Mouse (Mus musculus): ENCODE data around the gene Akap8l. TPM values are rescaled to one million over a fixed set of nuclear protein-coding genes. Genes with fewer than 3 reads are reported as not detected.

The Akap8l gene
- polyA plus RNA-seq, 1 experiment from 2014 or later = 104 TPM

DNA sequence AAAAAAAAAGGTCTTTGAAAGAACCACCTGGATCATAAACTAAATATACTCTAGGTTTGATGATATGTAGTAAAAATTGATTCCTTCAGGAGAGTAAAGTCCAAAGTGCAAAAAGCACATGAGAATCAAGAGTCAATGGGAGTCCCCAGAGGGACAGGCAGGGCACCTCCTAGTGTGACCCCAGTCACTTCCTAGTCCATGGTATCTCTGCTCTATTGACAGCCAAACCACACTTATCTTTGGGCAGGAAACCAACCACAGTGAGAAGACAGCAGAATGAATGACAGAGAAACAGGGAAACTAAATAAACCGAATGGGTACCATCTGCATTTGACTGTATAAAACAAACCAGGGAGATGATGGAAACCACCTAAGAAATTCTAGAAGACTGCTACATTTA, 10.3 kb downstream of the Akap8l start:
- 69% methylated on average over 1 of the region's 1 CpGs for WGBS
- no peaks in the 10 kb centered on the region for H3K4me1 ChIP-seq
- H3K27ac ChIP-seq = no peak overlapping the region
- H3K9ac ChIP-seq = no peak overlapping the region
- no peak overlapping the region for H3K4me3 ChIP-seq
- peaks cover 69% of the 10 kb centered on the region for H3K36me3 ChIP-seq
- no peaks in the 10 kb centered on the region for H3K27me3 ChIP-seq
- H3K9me3 ChIP-seq = no peaks in the 10 kb centered on the region
- no peak for ATAC-seq (ENCODE audit: borderline replicate concordance, extremely low read depth, low FRiP score, low TSS enrichment)
- H3K4me2 ChIP-seq = no peak overlapping the region

DNA sequence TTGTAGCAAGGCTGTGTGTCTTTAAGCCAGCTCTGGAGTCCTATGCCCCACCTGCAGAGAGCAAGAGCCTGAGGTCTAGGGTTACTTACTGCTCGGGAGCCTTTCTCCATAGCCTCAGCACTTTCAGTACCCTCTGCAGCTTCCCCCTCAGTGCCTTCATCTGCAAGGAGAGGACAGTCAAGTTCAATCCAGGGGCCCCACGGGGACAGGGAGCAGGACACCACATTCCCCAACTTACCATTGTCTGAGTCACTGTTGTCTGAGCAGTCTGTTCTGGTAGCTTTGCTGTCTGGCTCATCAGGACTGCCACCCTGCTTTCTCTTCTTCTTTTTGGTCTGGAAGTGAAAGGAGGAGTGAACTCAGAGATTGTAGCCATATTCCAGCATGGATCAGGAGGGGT, 14.5 kb downstream of the Akap8l start:
- WGBS = 79% methylated on average over 2 of the region's 2 CpGs
- ATAC-seq (ENCODE audit: borderline replicate concordance, extremely low read depth, low FRiP score, low TSS enrichment) = no peak
- Histone ChIP-seq H3K4me3 (no peak overlapping the region), H3K36me3 (peaks cover 79% of the 10 kb centered on the region), H3K9me3 (no peaks in the 10 kb centered on the region), H3K9ac (no peak overlapping the region), H3K27me3 (no peaks in the 10 kb centered on the region), H3K4me2 (no peak overlapping the region), H3K4me1 (no peaks in the 10 kb centered on the region), H3K27ac (no peak overlapping the region)

DNA sequence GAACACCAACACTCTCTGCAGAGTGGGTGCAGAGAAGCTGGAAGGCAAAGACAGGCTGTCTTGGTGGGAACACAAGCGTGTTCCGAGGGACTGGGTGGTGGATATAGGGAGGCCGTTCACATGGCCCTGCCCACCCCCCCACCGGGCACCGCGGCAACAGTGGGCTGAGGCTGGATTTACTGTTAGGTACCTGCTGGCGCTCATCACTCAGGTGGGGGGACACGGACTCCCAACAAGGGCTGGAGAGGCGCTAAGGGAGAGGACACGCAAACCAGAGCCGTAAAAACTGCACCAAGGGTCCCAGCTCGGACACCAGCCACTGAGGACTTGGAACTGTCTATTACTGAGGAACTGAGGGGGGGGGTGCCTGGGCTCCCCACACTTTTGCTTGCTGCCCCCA, 15.5 kb downstream of the Akap8l start:
- Histone ChIP-seq H3K4me2 (no peak overlapping the region), H3K4me1 (no peaks in the 10 kb centered on the region), H3K27me3 (no peaks in the 10 kb centered on the region), H3K9me3 (no peaks in the 10 kb centered on the region), H3K36me3 (peaks cover 86% of the 10 kb centered on the region), H3K27ac (no peak overlapping the region), H3K4me3 (no peak overlapping the region), H3K9ac (no peak overlapping the region)
- 91% methylated on average over 12 of the region's 12 CpGs for WGBS
- ATAC-seq (ENCODE audit: borderline replicate concordance, extremely low read depth, low FRiP score, low TSS enrichment) = peak; percentile 30; the same call in 1 of the 2 replicates

DNA sequence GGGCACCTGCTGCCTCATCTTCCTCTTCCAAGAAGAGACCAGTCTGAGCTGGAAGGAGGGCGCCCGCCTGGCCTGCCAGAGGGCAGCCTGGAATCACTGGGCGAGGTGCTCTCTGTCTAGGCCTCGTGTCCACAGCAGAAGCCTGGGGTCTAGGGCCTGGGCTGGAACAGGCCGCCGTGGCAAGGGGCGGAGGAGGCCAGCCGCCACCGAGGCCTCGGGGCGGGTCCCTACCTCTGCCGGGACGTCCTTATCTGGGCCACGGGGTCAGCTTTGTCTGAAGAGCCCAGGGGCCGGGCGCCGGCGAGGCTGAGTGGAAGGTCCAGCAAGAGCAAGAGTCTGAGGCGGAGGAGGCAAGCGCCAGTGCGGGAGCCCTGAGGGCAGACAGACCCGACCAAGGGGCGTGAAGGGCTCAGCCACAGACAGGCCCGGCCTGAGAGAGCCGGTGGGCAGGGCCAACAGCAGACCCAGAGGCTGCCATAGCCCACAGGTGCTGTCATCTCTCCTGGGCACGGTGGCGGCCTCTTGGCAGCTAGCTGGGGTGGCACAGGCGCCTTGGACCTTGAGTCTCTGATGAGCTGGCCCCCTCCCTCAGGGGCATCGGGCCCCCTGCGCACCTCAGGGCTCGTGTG, 16.6 kb downstream of the Akap8l start:
- ATAC-seq (ENCODE audit: borderline replicate concordance, extremely low read depth, low FRiP score, low TSS enrichment) = peak; percentile 21; the same call in 1 of the 2 replicates
- Histone ChIP-seq H3K4me2 (no peak overlapping the region), H3K36me3 (peaks cover 85% of the 10 kb centered on the region), H3K9ac (no peak overlapping the region), H3K4me3 (no peak overlapping the region), H3K27ac (no peak overlapping the region), H3K27me3 (no peaks in the 10 kb centered on the region), H3K4me1 (no peaks in the 10 kb centered on the region), H3K9me3 (no peaks in the 10 kb centered on the region)
- WGBS = 65% methylated on average over 31 of the region's 31 CpGs

GRCm38 (mm10) chr17:32327501-32327900, 22.9 kb downstream of the Akap8l start:
- H3K36me3 ChIP-seq = peaks cover 65% of the 10 kb centered on the region
- no peaks in the 10 kb centered on the region for H3K9me3 ChIP-seq
- H3K4me1 ChIP-seq = no peaks in the 10 kb centered on the region
- H3K4me3 ChIP-seq = no peak overlapping the region
- ATAC-seq (ENCODE audit: borderline replicate concordance, extremely low read depth, low FRiP score, low TSS enrichment) = no peak
- H3K27me3 ChIP-seq = no peaks in the 10 kb centered on the region
- H3K4me2 ChIP-seq = no peak overlapping the region
- H3K27ac ChIP-seq = no peak overlapping the region
- no peak overlapping the region for H3K9ac ChIP-seq

GRCm38 (mm10) chr17:32322809-32323208, 27.6 kb downstream of the Akap8l start:
- no peak for ATAC-seq (ENCODE audit: borderline replicate concordance, extremely low read depth, low FRiP score, low TSS enrichment)
- Histone ChIP-seq H3K27me3 (no peaks in the 10 kb centered on the region), H3K9me3 (no peaks in the 10 kb centered on the region), H3K4me3 (no peak overlapping the region), H3K27ac (no peak overlapping the region), H3K4me2 (no peak overlapping the region), H3K36me3 (peaks cover 43% of the 10 kb centered on the region), H3K4me1 (peaks cover 21% of the 10 kb centered on the region), H3K9ac (no peak overlapping the region)
- WGBS = 87% methylated on average over 1 of the region's 1 CpGs

GRCm38 (mm10) chr17:32321836-32322235, 28.6 kb downstream of the Akap8l start:
- H3K4me1 ChIP-seq = peaks cover 21% of the 10 kb centered on the region
- peaks cover 45% of the 10 kb centered on the region for H3K36me3 ChIP-seq
- H3K27ac ChIP-seq = peak overlapping the region; percentile 94
- WGBS = 12% methylated on average over 6 of the region's 6 CpGs
- H3K9me3 ChIP-seq = no peaks in the 10 kb centered on the region
- peak overlapping the region; percentile 65 for H3K4me3 ChIP-seq
- peak overlapping the region; percentile 81 for H3K4me2 ChIP-seq
- H3K27me3 ChIP-seq = no peaks in the 10 kb centered on the region
- H3K9ac ChIP-seq = peak overlapping the region; percentile 71
- 0 out of 2 replicates have a peak, but pooled peaks have one; percentile 0 for ATAC-seq (ENCODE audit: borderline replicate concordance, extremely low read depth, low FRiP score, low TSS enrichment)

DNA sequence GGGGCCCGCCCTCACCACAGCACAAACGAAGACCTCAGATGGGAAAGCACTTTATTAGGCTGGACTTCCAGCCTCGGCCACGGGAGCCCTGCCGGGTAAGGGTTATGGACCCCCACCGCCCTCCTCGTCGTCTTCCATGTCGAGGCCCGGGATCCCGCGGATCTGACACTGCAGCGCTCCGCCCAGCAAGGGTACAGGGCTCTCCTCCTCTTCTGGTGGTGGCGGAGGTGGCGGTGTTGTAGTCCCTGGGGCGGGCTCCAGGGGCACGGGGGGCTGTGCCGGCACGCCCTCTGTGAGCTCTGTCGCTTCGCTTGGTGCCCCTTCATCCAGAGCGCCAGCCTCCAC, 29.0 kb downstream of the Akap8l start:
- H3K9ac ChIP-seq = peak overlapping the region; percentile 71
- peak; percentile 73 for ATAC-seq (ENCODE audit: borderline replicate concordance, extremely low read depth, low FRiP score, low TSS enrichment)
- WGBS = under 1% methylated on average over 23 of the region's 23 CpGs
- no peaks in the 10 kb centered on the region for H3K9me3 ChIP-seq
- peak overlapping the region; percentile 94 for H3K27ac ChIP-seq
- peaks cover 21% of the 10 kb centered on the region for H3K4me1 ChIP-seq
- peak overlapping the region; percentile 81 for H3K4me2 ChIP-seq
- H3K27me3 ChIP-seq = no peaks in the 10 kb centered on the region
- H3K36me3 ChIP-seq = peaks cover 45% of the 10 kb centered on the region
- H3K4me3 ChIP-seq = peak overlapping the region; percentile 65

DNA sequence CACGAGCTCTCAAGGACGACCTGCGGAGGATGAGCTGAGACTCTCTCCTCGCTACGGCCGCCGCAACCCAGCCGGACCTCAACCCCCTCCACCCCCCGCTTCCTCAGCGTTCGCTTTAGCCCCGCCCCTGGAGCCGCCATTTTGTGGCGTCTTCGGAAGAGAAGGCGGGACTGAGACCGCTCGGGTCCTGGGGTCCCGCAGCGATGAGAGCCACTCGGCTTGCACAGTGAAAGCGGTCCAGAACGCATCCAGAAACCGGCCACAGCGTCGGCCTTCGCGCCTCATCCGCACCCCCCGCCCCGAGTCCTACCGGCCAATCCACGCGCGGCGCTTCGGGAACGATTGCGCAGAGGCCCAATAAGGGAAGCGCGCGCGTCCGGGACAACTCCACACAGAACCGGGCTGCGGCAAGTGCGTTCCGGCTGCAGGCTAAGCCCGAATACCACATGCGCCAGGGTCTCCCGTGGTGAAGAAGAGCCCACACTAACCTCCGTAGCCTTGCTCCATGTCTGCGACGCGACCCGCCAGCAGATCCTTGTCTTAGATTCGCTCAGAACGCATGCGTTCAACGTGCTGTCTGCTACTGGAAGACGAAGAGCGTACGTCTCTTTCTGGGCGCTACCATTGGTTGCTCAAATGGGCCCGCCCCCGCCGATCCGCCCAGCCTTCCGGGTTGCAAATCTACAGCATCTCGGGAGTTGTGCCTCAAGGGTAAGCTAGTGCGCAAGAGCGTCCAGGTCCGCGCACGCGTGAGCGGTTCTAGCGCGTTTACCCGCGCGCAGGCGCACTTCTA, 29.6 kb downstream of the Akap8l start, which contains the start of gene Akap8:
TSS of gene Akap8 (minus strand) at position 642 of the 793 bp plus-strand sequence.
- peaks cover 21% of the 10 kb centered on the region for H3K4me1 ChIP-seq
- H3K4me2 ChIP-seq = peak within 1 kb of the TSS; percentile 81
- no peaks in the 10 kb centered on the region for H3K9me3 ChIP-seq
- H3K27me3 ChIP-seq = no peaks in the 10 kb centered on the region
- peak; percentile 99 for ATAC-seq (ENCODE audit: borderline replicate concordance, extremely low read depth, low FRiP score, low TSS enrichment)
- peaks cover 45% of the 10 kb centered on the region for H3K36me3 ChIP-seq
- H3K9ac ChIP-seq = peak within 1 kb of the TSS; percentile 80
- 1% methylated on average over 83 of the region's 83 CpGs for WGBS
- H3K27ac ChIP-seq = peak within 1 kb of the TSS; percentile 94
- peak within 1 kb of the TSS; percentile 65 for H3K4me3 ChIP-seq

DNA sequence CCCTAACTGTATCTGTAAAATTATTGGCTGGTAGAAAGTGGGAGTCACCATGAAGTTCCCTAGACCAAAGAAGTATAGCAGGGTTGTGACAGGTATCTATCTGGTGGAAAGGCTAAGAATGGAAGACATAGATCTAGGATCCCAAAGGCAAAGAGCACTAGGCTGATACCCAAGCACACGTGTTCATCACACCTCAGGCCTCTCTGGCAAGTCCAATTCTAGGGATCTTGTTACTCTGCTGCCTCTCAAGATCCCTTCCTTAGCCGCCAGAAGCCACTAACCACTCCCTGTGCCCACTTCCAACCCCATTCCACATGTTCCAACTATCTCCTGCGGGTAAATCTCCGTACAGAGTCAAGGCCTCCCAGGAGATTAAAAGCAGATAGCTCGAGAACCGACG, 30.5 kb downstream of the Akap8l start:
- Histone ChIP-seq H3K9ac (peak overlapping the region; percentile 80), H3K36me3 (peaks cover 51% of the 10 kb centered on the region), H3K4me3 (peak overlapping the region; percentile 65), H3K4me2 (peak overlapping the region; percentile 78), H3K9me3 (no peaks in the 10 kb centered on the region), H3K4me1 (peaks cover 21% of the 10 kb centered on the region), H3K27me3 (no peaks in the 10 kb centered on the region), H3K27ac (peak overlapping the region; percentile 94)
- ATAC-seq (ENCODE audit: borderline replicate concordance, extremely low read depth, low FRiP score, low TSS enrichment) = no peak
- under 1% methylated on average over 7 of the region's 7 CpGs for WGBS

DNA sequence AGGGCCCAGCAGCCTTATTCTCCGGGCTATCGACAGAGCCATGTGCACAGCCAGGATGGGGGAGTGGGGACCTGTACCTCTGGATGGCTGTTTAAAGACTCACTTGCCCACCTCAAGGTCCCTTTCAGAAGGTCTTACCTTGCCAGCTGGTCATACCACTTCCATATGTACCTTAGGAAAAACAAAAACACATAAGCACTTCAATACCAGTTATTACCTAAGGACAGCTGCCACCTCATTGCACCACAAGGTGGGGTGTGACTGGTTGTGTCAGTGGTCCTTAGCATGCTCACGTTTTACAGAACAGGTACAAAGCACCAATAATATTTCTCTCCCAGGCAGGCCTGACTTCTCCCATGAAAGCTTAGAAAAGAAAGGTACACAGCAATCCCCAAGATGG, 32.7 kb downstream of the Akap8l start:
- no peak for ATAC-seq (ENCODE audit: borderline replicate concordance, extremely low read depth, low FRiP score, low TSS enrichment)
- Histone ChIP-seq H3K9me3 (no peaks in the 10 kb centered on the region), H3K9ac (no peak overlapping the region), H3K4me1 (peaks cover 21% of the 10 kb centered on the region), H3K27me3 (no peaks in the 10 kb centered on the region), H3K4me3 (no peak overlapping the region), H3K4me2 (no peak overlapping the region), H3K27ac (no peak overlapping the region), H3K36me3 (peaks cover 60% of the 10 kb centered on the region)
- 80% methylated on average over 3 of the region's 3 CpGs for WGBS

- Histone ChIP-seq H3K4me3 (no peak overlapping the region), H3K4me1 (peaks cover 19% of the 10 kb centered on the region), H3K27me3 (no peaks in the 10 kb centered on the region), H3K9me3 (no peaks in the 10 kb centered on the region), H3K9ac (no peak overlapping the region), H3K4me2 (no peak overlapping the region), H3K36me3 (peaks cover 66% of the 10 kb centered on the region), H3K27ac (no peak overlapping the region)
- WGBS = 92% methylated on average over 8 of the region's 8 CpGs
- ATAC-seq (ENCODE audit: borderline replicate concordance, extremely low read depth, low FRiP score, low TSS enrichment) = no peak
Measured at GRCm38 (mm10) chr17:32317032-32317431, 33.4 kb downstream of the Akap8l start.
